Mouse (Mus musculus) embryonic facial prominence, embryonic 14.5 days (tissue): ENCODE results near the gene Oxgr1. TPM values are rescaled to one million over a fixed set of nuclear protein-coding genes. Genes with fewer than 3 reads are reported as not detected.

Experiments
- ATAC-seq: fragments of 200-750 bp; cut with Nextera tagmentation; 2 replicates; pipeline ENCODE4 v1.8.0; 2017; ENCODE audit warnings: low read depth, moderate number of reproducible peaks, moderate TSS enrichment
- DNase-seq: peaks from one replicate; pipeline ENCODE4 v3.0.0-alpha.2; 2015; ENCODE audit warnings: low spot score
- H3K27ac ChIP-seq: fragments of 300-500 bp; sonication (generic); replicated peaks from 2 replicates; pipeline ENCODE4 v1.5.1; 2014; ENCODE audit warnings: low read depth, mild to moderate bottlenecking, low read length, moderate library complexity
- H3K27me3 ChIP-seq: fragments of 300-500 bp; sonication (generic); replicated peaks from 2 replicates; pipeline ENCODE4 v1.6.1; 2014; ENCODE audit warnings: low read length; ENCODE audit not compliant: control insufficient read depth, insufficient read depth
- H3K36me3 ChIP-seq: fragments of 300-500 bp; sonication (generic); 2 replicates; pipeline ENCODE4 v1.6.1; 2014; ENCODE audit warnings: low read length, mixed read lengths; ENCODE audit not compliant: control insufficient read depth, insufficient read depth
- H3K4me1 ChIP-seq: fragments of 300-500 bp; sonication (generic); 2 replicates; pipeline ENCODE4 v1.6.1; 2014; ENCODE audit warnings: antibody characterized with exemption, low read length; ENCODE audit not compliant: control insufficient read depth, insufficient read depth
- H3K4me2 ChIP-seq: fragments of 300-500 bp; sonication (generic); 2 replicates; pipeline ENCODE4 v1.6.1; 2014; ENCODE audit warnings: low read depth, mild to moderate bottlenecking, low read length, moderate library complexity, mixed read lengths
- H3K4me3 ChIP-seq: fragments of 300-500 bp; sonication (generic); 2 replicates; pipeline ENCODE4 v1.5.1; 2014; ENCODE audit warnings: low read depth, mild to moderate bottlenecking, low read length
- H3K9ac ChIP-seq: fragments of 300-500 bp; sonication (generic); 2 replicates; pipeline ENCODE4 v1.6.1; 2014; ENCODE audit warnings: low read depth, mild to moderate bottlenecking, low read length, moderate library complexity, mixed read lengths
- H3K9me3 ChIP-seq: fragments of 300-500 bp; sonication (generic); 2 replicates; pipeline ENCODE4 v1.6.1; 2016; ENCODE audit warnings: low read length; ENCODE audit not compliant: control insufficient read depth
- WGBS: fragments of 180-500 bp; shearing (Covaris S2); extraction: QIAGEN DNeasy Blood & Tissue Kit; methylation state at CpG from one replicate; pipeline ENCODE4 v1.1.7; 2014; 5-methylcytosine and 5-hydroxymethylcytosine counted together
- polyA plus RNA-seq: library from polyadenylated mRNA; unstranded; fragments of >200 nt; fragmentation: Nextera tagmentation; extraction: Ambion mirVana; gene quantifications from 2 replicates; pipeline ENCODE4 v1.2.1, GENCODE M21; 2014

Gene Oxgr1
- polyA plus RNA-seq, 1 experiment from 2014 or later = not detected

DNA sequence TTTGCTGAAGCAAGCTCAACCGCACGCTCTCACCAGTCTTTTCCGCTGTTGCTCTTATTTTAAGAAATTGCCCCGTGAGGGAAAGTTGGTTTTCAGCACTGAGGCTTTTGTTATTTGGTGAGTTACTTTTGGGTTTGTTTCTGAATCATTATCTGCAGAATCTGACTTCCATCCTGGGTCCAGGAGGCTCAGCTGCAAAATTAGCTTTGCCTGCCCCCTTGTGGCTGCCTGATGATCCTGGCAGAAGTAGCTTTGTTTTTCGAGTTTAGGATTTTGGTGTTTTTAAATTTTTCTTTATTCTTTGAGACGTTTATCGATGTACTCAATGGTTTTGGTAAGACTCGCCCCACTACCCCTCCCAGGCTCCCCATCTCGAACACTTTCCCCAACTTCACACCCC, 18.9 kb upstream of the Oxgr1 start:
- Histone ChIP-seq H3K36me3 (no peaks in the 10 kb centered on the region), H3K9me3 (no peaks in the 10 kb centered on the region), H3K4me1 (no peaks in the 10 kb centered on the region), H3K4me3 (no peak overlapping the region), H3K27me3 (no peaks in the 10 kb centered on the region), H3K4me2 (no peak overlapping the region), H3K9ac (no peak overlapping the region), H3K27ac (no peak overlapping the region)
- 58% methylated on average over 9 of the region's 9 CpGs for WGBS
- DNase-seq (peak; percentile 74), ATAC-seq (no peak)

DNA sequence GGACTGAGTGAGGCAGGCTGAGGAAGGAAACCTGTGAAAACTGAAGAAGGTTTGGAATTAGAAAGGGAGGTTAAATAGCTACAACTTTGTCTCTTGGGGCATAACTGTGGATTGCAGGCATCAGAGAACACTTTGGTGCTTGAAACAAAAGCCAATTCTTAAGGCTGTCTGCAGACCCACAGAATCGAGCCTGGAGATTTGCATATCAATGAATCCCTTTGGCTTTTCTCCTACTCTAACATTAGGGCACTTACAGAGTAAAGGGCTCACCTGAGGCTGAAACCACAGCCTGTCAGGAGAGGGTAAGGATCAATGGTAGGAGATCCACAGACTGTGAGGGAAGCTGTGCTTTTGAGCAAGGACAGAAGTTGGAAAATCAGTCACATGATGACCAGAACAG, 8.8 kb downstream of the Oxgr1 start:
- Histone ChIP-seq H3K4me1 (no peaks in the 10 kb centered on the region), H3K9me3 (no peaks in the 10 kb centered on the region), H3K4me3 (no peak overlapping the region), H3K4me2 (no peak overlapping the region), H3K9ac (no peak overlapping the region), H3K27me3 (no peaks in the 10 kb centered on the region), H3K27ac (no peak overlapping the region), H3K36me3 (no peaks in the 10 kb centered on the region)
- 0% methylated on average over 1 of the region's 1 CpGs for WGBS
- no peak for ATAC-seq
- no peak for DNase-seq

DNA sequence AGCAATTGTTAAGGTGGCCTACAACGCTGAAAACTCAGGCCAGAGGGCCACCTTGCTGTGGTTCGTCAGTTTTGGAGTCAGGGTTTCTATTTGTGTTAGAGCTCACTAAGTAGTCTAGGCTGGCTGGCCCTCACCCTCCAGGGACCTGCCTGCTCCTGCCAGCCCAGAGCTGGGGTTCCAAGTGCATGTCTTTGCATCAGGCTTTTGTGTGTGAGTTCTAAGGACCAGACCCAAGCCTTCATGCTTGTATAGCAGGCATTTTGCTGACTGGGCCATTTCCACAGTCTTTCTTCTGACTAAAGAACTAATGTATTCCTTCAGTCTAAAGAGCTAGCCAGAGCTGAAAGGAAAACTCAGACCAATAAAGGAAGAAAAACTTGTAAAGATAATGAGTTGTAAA, 22.3 kb downstream of the Oxgr1 start:
- no peak overlapping the region for H3K4me3 ChIP-seq
- ATAC-seq (no peak), DNase-seq (no peak)
- 66% methylated on average over 2 of the region's 2 CpGs for WGBS
- no peaks in the 10 kb centered on the region for H3K36me3 ChIP-seq
- no peak overlapping the region for H3K27ac ChIP-seq
- H3K9ac ChIP-seq = no peak overlapping the region
- no peaks in the 10 kb centered on the region for H3K27me3 ChIP-seq
- no peaks in the 10 kb centered on the region for H3K9me3 ChIP-seq
- H3K4me2 ChIP-seq = no peak overlapping the region
- no peaks in the 10 kb centered on the region for H3K4me1 ChIP-seq

DNA sequence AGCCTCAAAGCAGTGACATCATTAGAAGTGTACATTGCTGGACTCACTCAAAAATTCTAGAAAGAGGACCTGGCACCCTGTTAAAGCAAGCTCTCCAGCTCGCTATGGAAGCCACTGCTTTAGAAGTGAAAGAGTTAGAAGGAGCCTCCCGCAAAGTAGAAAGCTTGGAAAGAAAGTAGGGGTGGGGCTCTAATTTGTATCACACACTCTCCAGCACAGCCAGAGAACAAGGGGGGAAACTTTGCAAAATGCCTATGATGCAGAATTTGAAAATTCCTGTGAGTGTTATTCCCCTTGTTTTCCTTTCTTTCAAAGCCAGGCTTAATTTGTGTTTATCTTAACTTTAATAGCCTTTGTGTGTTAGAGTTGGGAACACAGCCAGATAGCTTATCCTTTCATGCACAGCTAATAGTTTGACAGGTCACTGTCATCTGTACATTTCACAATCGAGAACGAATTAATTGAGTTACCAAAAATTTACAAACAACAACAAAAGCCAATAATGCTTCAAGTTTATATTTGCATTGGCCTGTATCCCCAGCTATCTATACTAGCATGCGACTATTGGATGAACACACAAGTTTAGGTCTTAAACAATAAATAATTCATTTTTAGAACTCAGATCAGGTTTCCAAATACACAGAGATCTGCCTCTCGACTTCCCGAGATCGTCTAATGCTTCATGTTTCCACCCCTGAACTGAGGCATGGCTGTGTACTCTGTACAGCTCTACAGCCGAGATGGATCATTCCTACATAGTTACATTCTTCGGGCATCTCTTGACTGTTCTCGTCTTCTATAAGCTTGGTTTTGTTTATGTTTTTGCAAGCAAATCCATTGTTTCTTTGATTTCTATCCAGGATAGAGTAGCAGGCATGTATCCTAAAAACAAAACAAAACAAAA, 32.0 kb downstream of the Oxgr1 start:
- 66% methylated on average over 11 of the region's 11 CpGs for WGBS
- no peak overlapping the region for H3K27ac ChIP-seq
- ATAC-seq = no peak
- H3K9ac ChIP-seq = no peak overlapping the region
- no peaks in the 10 kb centered on the region for H3K27me3 ChIP-seq
- H3K36me3 ChIP-seq = no peaks in the 10 kb centered on the region
- no peaks in the 10 kb centered on the region for H3K4me1 ChIP-seq
- peak; percentile 6 for DNase-seq
- no peak overlapping the region for H3K4me3 ChIP-seq
- H3K4me2 ChIP-seq = no peak overlapping the region
- H3K9me3 ChIP-seq = no peaks in the 10 kb centered on the region

DNA sequence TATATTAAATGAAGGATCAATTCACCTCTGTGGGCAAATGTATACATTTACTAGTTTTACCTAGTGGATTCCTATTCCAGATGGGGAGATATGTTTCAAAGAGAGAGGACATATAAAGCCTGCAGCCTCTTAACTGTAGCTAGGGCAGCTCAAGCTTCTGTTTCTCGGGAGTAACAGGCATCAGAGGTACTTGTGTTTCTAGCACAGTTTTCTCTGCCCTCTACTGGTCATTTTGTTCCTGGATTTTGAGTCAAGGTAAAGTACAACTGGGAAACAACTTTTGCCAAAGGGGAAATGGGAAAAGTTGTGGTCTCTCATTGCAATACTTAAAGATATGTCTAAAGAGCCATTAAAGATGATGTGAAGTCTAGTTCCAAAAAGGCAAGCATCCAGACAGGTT, 37.1 kb downstream of the Oxgr1 start:
- DNase-seq (peak; percentile 54), ATAC-seq (no peak)
- H3K9me3 ChIP-seq = no peaks in the 10 kb centered on the region
- H3K4me1 ChIP-seq = no peaks in the 10 kb centered on the region
- no peak overlapping the region for H3K27ac ChIP-seq
- no peaks in the 10 kb centered on the region for H3K27me3 ChIP-seq
- WGBS = 21% methylated on average over 1 of the region's 1 CpGs
- no peak overlapping the region for H3K4me3 ChIP-seq
- H3K4me2 ChIP-seq = no peak overlapping the region
- no peaks in the 10 kb centered on the region for H3K36me3 ChIP-seq
- H3K9ac ChIP-seq = no peak overlapping the region

DNA sequence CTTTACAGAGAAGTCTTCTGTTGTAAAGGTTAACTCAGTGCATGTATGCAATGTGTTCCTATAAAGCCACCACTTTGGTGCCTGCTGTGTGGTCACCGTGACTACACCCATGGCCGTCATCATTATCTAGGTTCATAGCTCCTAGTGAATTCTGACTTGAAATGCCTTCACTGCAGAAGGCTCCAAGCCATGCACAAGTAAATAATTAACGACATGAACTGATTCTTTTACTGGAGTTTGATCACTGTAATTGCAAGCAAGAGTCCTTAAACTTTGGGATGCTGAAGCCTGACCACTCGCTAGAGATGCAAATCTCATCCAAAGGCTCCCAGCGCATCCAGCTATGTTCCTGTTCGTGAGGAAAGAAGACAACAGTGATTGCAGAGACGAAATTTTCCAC, 38.6 kb downstream of the Oxgr1 start:
- 93% methylated on average over 7 of the region's 7 CpGs for WGBS
- no peak for ATAC-seq

DNA sequence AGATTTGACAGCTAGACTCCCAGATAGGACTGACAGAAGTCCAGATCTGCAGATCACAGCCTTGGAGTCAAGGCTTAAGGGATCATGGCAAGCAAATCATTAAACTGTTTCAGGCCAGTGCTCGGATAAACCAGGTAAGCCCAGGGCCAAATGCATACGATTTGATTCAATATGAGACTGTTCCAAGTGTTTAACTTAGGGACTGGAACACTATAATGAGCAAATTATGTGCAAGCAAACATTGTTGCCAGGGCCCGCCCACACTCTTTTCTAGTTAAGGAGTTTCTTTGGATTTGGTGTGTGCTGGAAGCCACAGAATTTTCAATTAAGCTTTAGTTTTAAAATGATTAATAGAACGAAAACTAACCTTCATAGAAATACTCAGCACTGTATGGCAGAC, 39.6 kb downstream of the Oxgr1 start:
- 74% methylated on average over 4 of the region's 4 CpGs for WGBS
- no peaks in the 10 kb centered on the region for H3K9me3 ChIP-seq
- no peak for ATAC-seq
- no peak overlapping the region for H3K4me2 ChIP-seq
- H3K27me3 ChIP-seq = no peaks in the 10 kb centered on the region
- H3K4me1 ChIP-seq = no peaks in the 10 kb centered on the region
- no peak overlapping the region for H3K9ac ChIP-seq
- H3K27ac ChIP-seq = no peak overlapping the region
- no peaks in the 10 kb centered on the region for H3K36me3 ChIP-seq
- H3K4me3 ChIP-seq = no peak overlapping the region
- DNase-seq = no peak

More for the DNA sequence above, 38.6 kb downstream of the Oxgr1 start:
- no peaks in the 10 kb centered on the region for H3K36me3 ChIP-seq
- no peak for DNase-seq
- H3K27ac ChIP-seq = no peak overlapping the region
- H3K27me3 ChIP-seq = no peaks in the 10 kb centered on the region
- H3K9me3 ChIP-seq = no peaks in the 10 kb centered on the region
- H3K4me1 ChIP-seq = no peaks in the 10 kb centered on the region
- H3K4me2 ChIP-seq = no peak overlapping the region
- H3K9ac ChIP-seq = no peak overlapping the region
- H3K4me3 ChIP-seq = no peak overlapping the region

DNA sequence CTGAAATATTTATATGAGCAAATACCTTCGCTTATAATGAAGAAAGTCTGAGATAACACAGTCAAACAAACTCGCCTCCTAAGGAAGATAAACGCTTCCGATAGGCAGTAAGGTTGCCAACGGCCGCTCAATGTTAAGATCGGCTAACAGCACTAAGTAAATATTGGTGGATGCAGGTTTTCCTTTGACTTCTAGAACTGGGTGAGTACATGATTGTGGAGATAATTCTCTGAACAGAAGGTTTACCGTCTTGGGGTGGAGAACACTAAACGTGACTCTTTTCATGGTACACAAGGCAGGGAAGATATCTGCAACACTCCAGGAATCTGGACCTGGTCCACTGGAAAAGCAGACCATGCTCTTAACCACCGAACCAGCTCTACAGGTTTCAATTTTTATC, 52.6 kb downstream of the Oxgr1 start:
- H3K9ac ChIP-seq = no peak overlapping the region
- no peak overlapping the region for H3K4me3 ChIP-seq
- WGBS = 85% methylated on average over 10 of the region's 10 CpGs
- no peak overlapping the region for H3K27ac ChIP-seq
- no peak for DNase-seq
- H3K4me2 ChIP-seq = no peak overlapping the region
- no peaks in the 10 kb centered on the region for H3K9me3 ChIP-seq
- no peaks in the 10 kb centered on the region for H3K36me3 ChIP-seq
- peaks cover 4% of the 10 kb centered on the region; the same call in 1 of the 2 replicates for H3K4me1 ChIP-seq
- ATAC-seq = no peak
- H3K27me3 ChIP-seq = no peaks in the 10 kb centered on the region
